Mouse (Mus musculus) lung, embryonic 15.5 days (tissue): ENCODE measurements around the gene Mettl7b. TPM values are rescaled to one million over a fixed set of nuclear protein-coding genes. Genes with fewer than 3 reads are reported as not detected.
"Not testable (repeated sequence)": the region's sequence is repeated elsewhere in the genome, so short reads cannot be mapped to it uniquely, and the experiment has no call there.

ENCODE experiments used
- ATAC-seq: fragments of 200-750 bp; cut with Nextera tagmentation; 2 replicates; pipeline ENCODE4 v1.8.0; 2017; ENCODE audit warnings: moderate number of reproducible peaks, borderline replicate concordance; ENCODE audit not compliant: low FRiP score, low TSS enrichment; ENCODE audit errors: extremely low read depth
- H3K27ac ChIP-seq: fragments of 300-500 bp; sonication (generic); 2 replicates; pipeline ENCODE4 v1.5.1; 2015; ENCODE audit warnings: moderate library complexity, mild to moderate bottlenecking, inconsistent platforms
- H3K27me3 ChIP-seq: fragments of 300-500 bp; sonication (generic); 2 replicates; pipeline ENCODE4 v1.6.1; 2015; ENCODE audit warnings: inconsistent platforms
- H3K36me3 ChIP-seq: fragments of 300-500 bp; sonication (generic); 2 replicates; pipeline ENCODE4 v1.6.1; 2015; ENCODE audit warnings: inconsistent platforms
- H3K4me1 ChIP-seq: fragments of 300-500 bp; sonication (generic); 2 replicates; pipeline ENCODE4 v1.6.1; 2015; ENCODE audit warnings: inconsistent platforms
- H3K4me2 ChIP-seq: fragments of 300-500 bp; sonication (generic); 2 replicates; pipeline ENCODE4 v1.6.1; 2015; ENCODE audit warnings: inconsistent platforms, mild to moderate bottlenecking, moderate library complexity
- H3K4me3 ChIP-seq: fragments of 300-500 bp; sonication (generic); 2 replicates; pipeline ENCODE4 v1.5.1; 2015; ENCODE audit warnings: mild to moderate bottlenecking, inconsistent platforms
- H3K9ac ChIP-seq: fragments of 300-500 bp; sonication (generic); 2 replicates; pipeline ENCODE4 v1.6.1; 2015; ENCODE audit warnings: inconsistent platforms
- H3K9me3 ChIP-seq: fragments of 300-500 bp; sonication (generic); 2 replicates; pipeline ENCODE4 v1.6.1; 2016; ENCODE audit warnings: inconsistent platforms
- WGBS: fragments of 180-500 bp; shearing (Covaris S2); methylation state at CpG from one replicate; pipeline ENCODE4 v1.1.7; 2015; 5-methylcytosine and 5-hydroxymethylcytosine counted together
- polyA plus RNA-seq: library from polyadenylated mRNA; unstranded; fragments of >200 nt; fragmentation: Nextera tagmentation; extraction: Ambion mirVana; gene quantifications from 2 replicates; pipeline ENCODE4 v1.2.1, GENCODE M21; 2015

Gene Mettl7b
- polyA plus RNA-seq: not detected in 2 replicates

DNA sequence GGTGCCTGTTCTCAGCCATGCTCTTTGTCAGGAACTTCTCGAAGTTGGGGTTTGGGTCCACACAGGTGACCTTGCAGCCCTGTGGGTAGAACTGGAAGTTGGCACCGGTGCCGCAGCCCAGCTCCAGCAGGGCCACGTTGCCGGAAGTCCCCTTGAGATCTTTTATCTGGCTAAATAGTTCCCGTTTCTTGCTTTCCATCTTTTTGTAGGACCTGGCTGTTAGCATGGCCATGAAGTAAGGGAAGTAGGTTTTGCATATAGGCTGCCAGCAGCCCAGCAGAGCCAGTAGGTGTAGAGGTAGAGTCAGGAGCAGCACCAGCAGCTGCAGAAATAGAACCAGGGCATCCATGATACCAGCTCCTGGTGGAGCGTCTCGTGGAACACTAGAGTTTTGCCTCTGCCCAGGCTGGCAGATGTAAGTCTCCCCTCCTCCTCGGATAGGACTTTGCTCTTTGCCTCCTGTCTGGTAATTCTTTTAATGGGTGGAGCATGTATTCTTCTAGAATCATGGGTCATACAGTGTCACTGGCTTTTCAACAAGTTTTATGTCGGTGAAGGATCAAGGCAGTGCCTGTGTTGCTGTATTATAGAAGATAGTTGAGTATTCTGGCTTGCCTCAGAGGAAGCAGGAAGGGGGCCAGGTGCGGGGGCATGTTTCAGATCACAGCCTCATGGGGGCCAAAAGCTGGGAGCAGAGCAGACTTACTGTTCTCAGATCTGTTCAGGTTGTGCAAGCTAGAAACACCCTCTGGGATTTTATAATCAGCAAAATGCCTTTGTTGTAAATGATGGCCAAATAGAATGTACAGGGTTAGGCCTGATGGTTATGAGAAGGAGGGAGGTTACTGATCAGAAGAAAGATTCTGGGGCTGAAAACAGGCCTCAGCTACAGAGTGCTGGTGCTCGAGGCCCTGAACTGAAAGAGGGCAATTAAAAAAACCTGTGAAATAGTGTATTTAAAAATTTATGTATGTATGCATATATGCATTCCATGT lies at the start of gene Mettl7b:
Gene Mettl7b (minus strand): TSS at position 399 of the 995 bp plus-strand sequence.
- Histone ChIP-seq H3K27me3 (no peaks in the 10 kb centered on the region), H3K4me1 (no peaks in the 10 kb centered on the region), H3K9ac (no peak within 1 kb of the TSS), H3K36me3 (no peaks in the 10 kb centered on the region), H3K4me2 (no peak within 1 kb of the TSS), H3K27ac (no peak within 1 kb of the TSS), H3K9me3 (no peaks in the 10 kb centered on the region), H3K4me3 (no peak within 1 kb of the TSS)
- no peak for ATAC-seq
- 75% methylated on average over 12 of the region's 12 CpGs for WGBS

- ATAC-seq: no peak
- Histone ChIP-seq H3K27ac (no peak within 1 kb of the TSS), H3K9ac (no peak within 1 kb of the TSS), H3K4me2 (no peak within 1 kb of the TSS), H3K27me3 (no peaks in the 10 kb centered on the region), H3K9me3 (no peaks in the 10 kb centered on the region), H3K4me1 (no peaks in the 10 kb centered on the region), H3K4me3 (no peak within 1 kb of the TSS), H3K36me3 (no peaks in the 10 kb centered on the region)
- 65% methylated on average over 2 of the region's 2 CpGs for WGBS
These were observed 49.6 kb upstream of the Mettl7b start, which contains the start of gene Olfr763 for GRCm38 (mm10) chr10:129010288-129010841. TSS of gene Olfr763 (plus strand) at chr10:129010791.

- 69% methylated on average over 14 of the region's 14 CpGs for WGBS
- H3K9me3 ChIP-seq: no peaks in the 10 kb centered on the region
- no peak for ATAC-seq
- no peaks in the 10 kb centered on the region for H3K27me3 ChIP-seq
- H3K9ac ChIP-seq: no peak overlapping the region
- H3K4me2 ChIP-seq: no peak overlapping the region
- no peaks in the 10 kb centered on the region for H3K4me1 ChIP-seq
- no peaks in the 10 kb centered on the region for H3K36me3 ChIP-seq
- no peak overlapping the region for H3K27ac ChIP-seq
- H3K4me3 ChIP-seq: no peak overlapping the region
These were observed 43.5 kb upstream of the Mettl7b start for GRCm38 (mm10) chr10:129004032-129004920.

DNA sequence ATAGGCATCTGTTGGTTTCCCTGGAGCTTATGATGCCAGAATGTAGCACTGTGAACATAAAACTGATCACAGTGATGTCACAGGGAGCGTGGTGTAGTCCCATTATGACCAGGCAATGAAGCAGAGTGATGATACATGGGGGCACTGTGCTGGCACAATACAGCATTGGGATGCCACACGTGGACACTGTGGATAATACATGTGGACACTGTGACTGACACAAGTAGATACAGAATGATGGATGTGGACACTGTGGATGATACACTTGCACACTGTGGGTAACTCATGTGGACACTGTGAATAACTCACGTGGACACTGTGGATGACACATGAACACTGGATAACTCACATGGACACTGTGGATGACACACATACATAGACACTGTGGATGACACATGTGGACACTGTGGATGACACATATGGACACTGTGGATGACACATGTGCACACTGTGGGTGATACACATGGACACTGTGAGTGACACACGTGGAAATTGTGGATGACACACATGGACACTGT lies 35.8 kb upstream of the Mettl7b start:
- Histone ChIP-seq H3K36me3 (no peaks in the 10 kb centered on the region), H3K4me1 (no peaks in the 10 kb centered on the region), H3K27ac (no peak overlapping the region), H3K9me3 (no peaks in the 10 kb centered on the region), H3K4me2 (no peak overlapping the region), H3K27me3 (no peaks in the 10 kb centered on the region), H3K9ac (no peak overlapping the region), H3K4me3 (no peak overlapping the region)
- WGBS: 63% methylated on average over 4 of the region's 4 CpGs
- no peak for ATAC-seq

- no peak overlapping the region for H3K27ac ChIP-seq
- no peaks in the 10 kb centered on the region for H3K36me3 ChIP-seq
- no peak for ATAC-seq
- no peak overlapping the region for H3K4me3 ChIP-seq
- H3K9me3 ChIP-seq: no peaks in the 10 kb centered on the region
- H3K9ac ChIP-seq: no peak overlapping the region
- H3K4me1 ChIP-seq: no peaks in the 10 kb centered on the region
- no peaks in the 10 kb centered on the region for H3K27me3 ChIP-seq
- 85% methylated on average over 1 of the region's 1 CpGs for WGBS
- H3K4me2 ChIP-seq: no peak overlapping the region
These were observed 35.0 kb upstream of the Mettl7b start for GRCm38 (mm10) chr10:128995796-128996195.

DNA sequence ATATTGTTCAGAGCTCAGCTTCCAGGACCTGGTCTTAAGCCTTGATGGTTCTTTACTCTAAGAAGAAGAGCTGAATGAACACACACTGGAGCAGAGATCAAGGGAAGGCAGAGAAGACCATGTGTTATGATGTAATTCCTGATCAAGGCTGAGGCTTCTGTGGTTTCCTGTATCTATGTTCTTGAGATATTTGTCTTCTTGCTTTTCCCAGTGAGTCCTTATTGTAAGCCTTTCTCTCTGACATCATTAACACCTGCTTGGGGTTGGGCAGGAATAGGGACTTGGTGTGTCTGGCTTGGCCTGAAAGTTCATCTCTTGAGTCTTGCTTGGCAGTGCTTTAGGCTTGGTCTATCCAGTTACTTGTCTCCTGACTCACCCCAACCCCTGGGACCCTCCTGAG lies 30.2 kb upstream of the Mettl7b start:
- Histone ChIP-seq H3K4me2 (no peak overlapping the region), H3K36me3 (no peaks in the 10 kb centered on the region), H3K4me1 (no peaks in the 10 kb centered on the region), H3K4me3 (no peak overlapping the region), H3K27me3 (no peaks in the 10 kb centered on the region), H3K9ac (no peak overlapping the region), H3K9me3 (no peaks in the 10 kb centered on the region), H3K27ac (no peak overlapping the region)
- no peak for ATAC-seq

DNA sequence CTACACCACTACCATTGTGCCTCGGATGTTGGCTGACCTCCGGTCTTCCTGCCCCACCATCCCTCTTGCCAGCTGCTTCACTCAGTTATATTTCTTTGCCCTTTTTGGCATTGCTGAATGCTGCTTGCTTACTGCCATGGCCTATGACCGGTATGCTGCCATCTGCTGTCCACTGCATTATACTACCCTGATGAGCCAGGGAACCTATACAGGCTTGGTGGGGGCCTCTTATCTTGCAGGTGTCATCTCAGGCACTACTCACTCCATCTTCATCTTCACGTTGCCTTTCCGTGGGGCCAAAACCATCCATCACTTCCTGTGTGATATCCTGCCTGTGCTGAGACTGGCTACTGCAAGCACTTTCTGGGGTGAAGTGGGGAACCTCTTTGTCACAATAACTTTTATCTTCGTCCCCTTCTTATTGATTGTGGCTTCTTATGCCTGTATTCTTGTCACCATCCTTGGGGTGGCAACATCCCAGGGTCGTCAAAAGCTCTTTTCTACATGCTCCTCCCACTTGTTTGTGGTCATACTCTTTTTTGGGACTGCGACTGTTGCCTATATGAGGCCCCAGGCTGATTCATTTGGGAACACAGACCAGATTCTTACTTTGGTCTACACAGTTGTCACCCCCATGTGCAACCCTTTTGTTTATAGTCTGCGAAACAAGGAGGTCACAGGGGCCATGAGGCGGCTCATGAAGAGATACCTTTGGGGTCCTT lies 29.5 kb upstream of the Mettl7b start:
- not testable (repeated sequence) for ATAC-seq, H3K4me2 ChIP-seq, H3K27me3 ChIP-seq, H3K9me3 ChIP-seq, H3K27ac ChIP-seq, H3K4me3 ChIP-seq, H3K4me1 ChIP-seq, H3K9ac ChIP-seq, H3K36me3 ChIP-seq
- 56% methylated on average over 7 of the region's 10 CpGs for WGBS

DNA sequence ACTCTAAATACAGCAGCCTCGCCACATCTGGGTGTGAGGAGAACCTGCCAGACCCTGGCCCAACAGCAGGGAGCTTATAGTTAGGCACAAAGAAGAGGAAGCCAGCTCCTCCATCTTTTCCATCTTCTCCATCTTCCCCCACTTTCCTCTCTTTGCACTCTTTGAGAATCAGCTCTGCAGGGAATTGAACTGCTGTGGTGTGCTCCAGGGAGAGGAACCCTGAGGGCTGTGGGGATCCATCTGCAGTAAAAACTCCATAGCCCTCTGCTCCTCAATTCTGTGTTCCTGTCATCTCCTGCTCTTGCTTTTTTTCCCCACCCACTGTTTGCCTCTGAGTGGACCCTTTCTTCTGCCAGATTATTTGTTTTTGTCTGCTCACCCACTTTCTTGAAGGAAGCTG lies 28.3 kb upstream of the Mettl7b start, which contains the start of gene Olfr9:
Gene Olfr9 (plus strand): TSS at position 301 of the 400 bp plus-strand sequence.
- not testable (repeated sequence) for H3K9ac ChIP-seq, H3K4me1 ChIP-seq, ATAC-seq, H3K27ac ChIP-seq, H3K9me3 ChIP-seq, H3K27me3 ChIP-seq, H3K4me2 ChIP-seq, H3K36me3 ChIP-seq, H3K4me3 ChIP-seq
- 53% methylated on average over 1 of the region's 1 CpGs for WGBS

- no peak overlapping the region for H3K4me3 ChIP-seq
- H3K36me3 ChIP-seq: no peaks in the 10 kb centered on the region
- H3K4me1 ChIP-seq: 0 out of 2 replicates have a peak, but pooled peaks cover 4% of the 10 kb centered on the region
- H3K9me3 ChIP-seq: no peaks in the 10 kb centered on the region
- no peak overlapping the region for H3K4me2 ChIP-seq
- peak; percentile 64 for ATAC-seq
- H3K9ac ChIP-seq: no peak overlapping the region
- WGBS: 51% methylated on average over 3 of the region's 3 CpGs
- H3K27me3 ChIP-seq: no peaks in the 10 kb centered on the region
- H3K27ac ChIP-seq: peak overlapping the region; percentile 45
These were observed 20.0 kb upstream of the Mettl7b start for GRCm38 (mm10) chr10:128980644-128981365.

DNA sequence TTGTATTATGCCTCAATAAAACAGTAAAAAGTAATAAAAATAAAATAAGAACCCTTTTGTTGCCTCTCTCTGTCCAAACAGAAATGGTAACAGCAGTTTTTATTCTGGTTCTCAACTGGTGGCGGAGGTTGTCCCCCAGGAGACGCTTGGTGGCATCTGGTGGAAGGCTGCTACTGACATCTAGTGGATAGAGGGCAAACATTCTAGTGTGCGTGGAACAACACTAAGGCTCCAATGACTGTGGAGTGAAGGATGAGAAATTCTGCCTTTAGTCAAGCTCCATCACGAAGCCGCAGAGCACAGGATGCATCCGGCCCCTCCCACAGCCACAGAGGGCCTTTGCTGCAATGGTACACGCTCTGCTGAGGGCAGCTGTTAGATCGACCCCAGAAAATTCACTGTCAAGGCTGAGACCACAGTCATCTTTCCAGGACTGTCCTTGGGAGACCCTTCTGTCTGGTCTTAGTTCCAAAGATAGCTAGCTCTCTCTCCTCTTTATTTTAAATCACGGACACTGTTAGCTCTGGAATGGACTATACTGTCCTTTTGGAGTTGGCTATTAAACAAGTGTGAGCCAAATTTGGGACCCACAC lies 16.8 kb upstream of the Mettl7b start:
- no peaks in the 10 kb centered on the region for H3K36me3 ChIP-seq
- H3K27me3 ChIP-seq: no peaks in the 10 kb centered on the region
- H3K9me3 ChIP-seq: no peaks in the 10 kb centered on the region
- H3K27ac ChIP-seq: no peak overlapping the region
- no peak overlapping the region for H3K9ac ChIP-seq
- 0 out of 2 replicates have a peak, but pooled peaks cover 8% of the 10 kb centered on the region for H3K4me1 ChIP-seq
- peak; percentile 49; the same call in 1 of the 2 replicates for ATAC-seq
- 16% methylated on average over 9 of the region's 9 CpGs for WGBS
- H3K4me2 ChIP-seq: no peak overlapping the region
- no peak overlapping the region for H3K4me3 ChIP-seq
